Mouse (Mus musculus) bone marrow, adult 2 months (tissue): ENCODE measurements around the gene Synpo2. TPM values are rescaled to one million over a fixed set of nuclear protein-coding genes. Genes with fewer than 3 reads are reported as not detected.

Experiments used
- H3K27ac ChIP-seq: fragments of 200-500 bp; 2 replicates; pipeline ENCODE4 v1.5.1; 2012; ENCODE audit warnings: low read depth, mild to moderate bottlenecking, control low read depth, inconsistent platforms, low read length; ENCODE audit not compliant: control insufficient read depth, poor library complexity, insufficient read depth
- H3K4me1 ChIP-seq: fragments of 200-500 bp; 2 replicates; pipeline ENCODE4 v1.6.1; 2011; ENCODE audit warnings: low read length; ENCODE audit not compliant: control insufficient read depth, insufficient read depth
- H3K4me3 ChIP-seq: fragments of 200-500 bp; replicated peaks from 2 replicates; pipeline ENCODE3; 2011; ENCODE audit warnings: mild to moderate bottlenecking, low read depth, low read length, control low read depth; ENCODE audit not compliant: control insufficient read depth
- CTCF ChIP-seq: fragments of 200-500 bp; IDR thresholded peaks from 2 replicates; pipeline ENCODE4 v1.5.1; 2011; ENCODE audit warnings: low read length, control low read depth; ENCODE audit not compliant: control insufficient read depth, insufficient read depth
- POLR2A ChIP-seq: fragments of 200-500 bp; IDR thresholded peaks from 2 replicates; pipeline ENCODE4 v1.6.1; 2011; ENCODE audit warnings: low read depth, mild to moderate bottlenecking, control low read depth, low read length, borderline replicate concordance; ENCODE audit not compliant: control insufficient read depth
- WGBS: fragments of 180-500 bp; shearing (Covaris S2); methylation state at CpG from one replicate; pipeline ENCODE4 v1.1.7; 2018; 5-methylcytosine and 5-hydroxymethylcytosine counted together
- polyA plus RNA-seq: library from polyadenylated mRNA; stranded (reverse); fragments of >200 nt; gene quantifications from 2 replicates; pipeline ENCODE4 v1.2.4, GENCODE M21; 2011; ENCODE audit warnings: low replicate concordance; ENCODE audit not compliant: missing spikeins, insufficient read depth, insufficient read length

The Synpo2 gene
- polyA plus RNA-seq, 1 experiment: 0.80 TPM

DNA sequence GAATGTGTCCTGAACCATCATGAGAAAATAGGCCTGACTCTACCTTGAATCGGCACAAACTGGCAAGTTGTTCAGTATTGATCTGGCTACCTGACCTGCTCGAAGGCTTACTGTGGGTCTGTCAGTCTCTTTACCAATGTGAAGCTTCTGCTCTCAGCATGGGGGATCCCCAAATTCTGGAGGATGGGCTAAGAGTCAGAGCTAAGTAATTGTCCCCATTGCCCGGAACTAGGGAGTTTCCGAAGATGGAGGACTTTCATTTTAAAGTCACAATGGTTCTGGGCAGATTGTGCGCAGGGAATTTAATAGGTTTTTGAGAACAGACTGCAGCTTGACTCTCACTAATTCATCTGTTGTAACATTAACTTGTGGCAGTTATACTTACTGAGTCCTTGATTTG, 56.9 kb downstream of the Synpo2 start:
- Histone ChIP-seq H3K27ac (no peak overlapping the region), H3K4me3 (no peak overlapping the region), H3K4me1 (peaks cover 2% of the 10 kb centered on the region; the same call in 1 of the 2 replicates)
- no peak for TF ChIP-seq CTCF
- no peak for TF ChIP-seq POLR2A
- WGBS: 91% methylated on average over 5 of the region's 5 CpGs

GRCm38 (mm10) chr3:123178420-123178819, 57.5 kb downstream of the Synpo2 start:
- no peak overlapping the region for H3K4me3 ChIP-seq
- peaks cover 2% of the 10 kb centered on the region; the same call in 1 of the 2 replicates for H3K4me1 ChIP-seq
- 70% methylated on average over 4 of the region's 4 CpGs for WGBS
- H3K27ac ChIP-seq: no peak overlapping the region
- TF ChIP-seq CTCF: no peak
- no peak for TF ChIP-seq POLR2A

- 53% methylated on average over 19 of the region's 19 CpGs for WGBS
- H3K4me1 ChIP-seq: peaks cover 2% of the 10 kb centered on the region; the same call in 1 of the 2 replicates
- no peak overlapping the region for H3K27ac ChIP-seq
- no peak overlapping the region for H3K4me3 ChIP-seq
- no peak for TF ChIP-seq POLR2A
- no peak for TF ChIP-seq CTCF
Measured at GRCm38 (mm10) chr3:123176366-123177334, 59.3 kb downstream of the Synpo2 start.

DNA sequence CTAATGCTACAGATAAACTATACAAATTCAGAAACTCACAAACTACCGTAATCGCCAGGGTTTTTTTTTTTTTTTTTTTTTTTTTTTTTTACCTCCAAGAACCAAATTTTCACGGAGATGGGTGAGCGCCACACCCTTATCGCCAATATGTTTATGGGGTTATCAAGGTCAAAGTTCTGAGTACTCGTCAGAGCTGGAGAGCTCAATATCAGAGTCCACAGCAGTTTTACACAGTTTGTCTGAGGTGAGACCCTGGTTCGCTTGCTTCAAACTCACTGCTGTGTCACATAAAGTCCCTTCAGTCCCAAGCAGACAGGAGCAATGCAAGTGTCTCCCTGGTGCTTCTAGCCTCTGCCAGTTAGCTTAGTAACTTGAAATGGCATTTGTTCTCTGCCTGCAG, 60.8 kb downstream of the Synpo2 start:
- Histone ChIP-seq H3K4me3 (no peak overlapping the region), H3K4me1 (peaks cover 2% of the 10 kb centered on the region; the same call in 1 of the 2 replicates), H3K27ac (no peak overlapping the region)
- TF ChIP-seq POLR2A (no peak), CTCF (no peak)
- 71% methylated on average over 7 of the region's 7 CpGs for WGBS

DNA sequence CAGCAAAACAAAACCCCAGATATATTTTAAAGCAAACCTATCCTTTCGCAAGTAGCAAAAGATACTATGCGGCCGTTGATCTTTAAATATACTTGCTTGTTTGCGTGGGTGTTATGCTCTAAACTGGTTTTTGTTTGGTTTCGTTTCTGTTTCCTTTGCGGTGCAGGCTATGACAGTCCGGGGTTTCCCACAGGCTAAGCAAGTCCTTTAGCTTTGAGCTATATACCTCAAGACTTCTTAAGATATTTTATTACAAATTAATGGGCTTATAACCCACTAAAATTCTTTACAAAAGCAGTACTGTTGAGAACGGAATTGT, 61.6 kb downstream of the Synpo2 start:
- TF ChIP-seq POLR2A: no peak
- TF ChIP-seq CTCF: no peak
- 56% methylated on average over 8 of the region's 8 CpGs for WGBS
- H3K27ac ChIP-seq: no peak overlapping the region

GRCm38 (mm10) chr3:123173553-123174378, 62.2 kb downstream of the Synpo2 start:
- 70% methylated on average over 21 of the region's 21 CpGs for WGBS
- TF ChIP-seq POLR2A: no peak
- TF ChIP-seq CTCF: no peak

More for the DNA sequence above, 61.6 kb downstream of the Synpo2 start:
- Histone ChIP-seq H3K4me1 (peaks cover 2% of the 10 kb centered on the region; the same call in 1 of the 2 replicates), H3K4me3 (no peak overlapping the region)

GRCm38 (mm10) chr3:123172151-123172550, 63.8 kb downstream of the Synpo2 start:
- H3K4me3 ChIP-seq: no peak overlapping the region
- H3K4me1 ChIP-seq: peaks cover 2% of the 10 kb centered on the region; the same call in 1 of the 2 replicates
- 76% methylated on average over 5 of the region's 5 CpGs for WGBS
- H3K27ac ChIP-seq: no peak overlapping the region
- TF ChIP-seq POLR2A (no peak), CTCF (no peak)

More at GRCm38 (mm10) chr3:123173553-123174378, 62.2 kb downstream of the Synpo2 start:
- peaks cover 2% of the 10 kb centered on the region; the same call in 1 of the 2 replicates for H3K4me1 ChIP-seq
- H3K27ac ChIP-seq: no peak overlapping the region
- no peak overlapping the region for H3K4me3 ChIP-seq

- Histone ChIP-seq H3K4me3 (no peak overlapping the region), H3K4me1 (no peaks in the 10 kb centered on the region), H3K27ac (no peak overlapping the region)
- 72% methylated on average over 4 of the region's 4 CpGs for WGBS
- TF ChIP-seq POLR2A: no peak
- no peak for TF ChIP-seq CTCF
Measured at GRCm38 (mm10) chr3:123169398-123169797, 66.6 kb downstream of the Synpo2 start.
